Mouse (Mus musculus) lung, postnatal 0 days (tissue): ENCODE results near the gene Hmgb1.

Experiments
- CTCF ChIP-seq: IDR thresholded peaks from 2 replicates; pipeline ENCODE4 v1.5.1; 2016; ENCODE audit warnings: antibody characterized with exemption, mild to moderate bottlenecking
- EP300 ChIP-seq: IDR thresholded peaks from 2 replicates; pipeline ENCODE4 v1.6.1; 2016; ENCODE audit warnings: antibody characterized with exemption, mild to moderate bottlenecking, control low read depth

DNA sequence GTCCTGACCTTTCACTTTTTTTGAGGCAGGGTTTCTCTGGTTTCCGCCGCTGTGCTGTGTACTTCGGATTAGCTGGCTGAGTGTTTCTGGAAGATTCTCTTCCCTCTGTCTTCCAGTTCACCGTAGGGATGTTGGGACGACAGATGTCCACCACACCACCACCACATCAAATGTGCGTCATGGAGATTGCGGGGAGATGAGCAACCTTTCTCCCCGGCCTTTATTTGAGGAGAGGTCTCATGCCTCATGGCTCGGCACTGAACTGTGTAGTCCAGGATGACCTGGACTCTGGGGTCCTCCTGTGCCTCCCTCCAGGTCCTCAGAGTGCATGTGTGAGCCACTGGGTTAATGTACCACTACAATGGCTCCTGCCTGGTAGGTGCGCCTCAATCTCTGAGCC is 115.5 kb downstream of the Hmgb1 start:
- TF ChIP-seq CTCF (no peak), EP300 (no peak)
